Mouse (Mus musculus): ENCODE measurements around the gene Rbm44. TPM values are rescaled to one million over a fixed set of nuclear protein-coding genes. Genes with fewer than 3 reads are reported as not detected.
A peak's percentile ranks its signal among the peaks of the same experiment; 100 is the strongest.

The Rbm44 gene
- polyA plus RNA-seq, 1 experiment from 2014 or later = 1.3 TPM

DNA sequence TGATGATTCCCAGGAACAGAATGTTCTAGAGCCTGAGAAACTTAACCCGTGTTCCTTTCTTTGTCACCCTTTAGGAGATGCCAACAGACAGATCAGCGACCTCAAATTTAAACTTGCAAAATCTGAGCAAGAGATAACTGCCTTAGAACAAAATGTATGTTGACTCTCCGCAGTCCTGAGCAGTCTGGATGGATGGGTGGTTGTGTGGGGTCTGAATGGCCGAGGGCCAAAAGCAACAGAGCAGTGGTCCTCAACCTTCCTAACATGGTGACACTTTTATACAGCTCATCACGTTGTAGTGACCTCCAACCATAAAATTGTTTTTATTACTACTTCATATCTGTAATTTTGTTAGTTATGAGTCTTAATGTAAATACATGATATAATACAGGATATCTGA, 21.9 kb upstream of the Rbm44 start:
- Histone ChIP-seq H3K27ac (no peak overlapping the region), H3K36me3 (peaks cover 84% of the 10 kb centered on the region), H3K4me3 (no peak overlapping the region), H3K9me3 (0 out of 2 replicates have a peak, but pooled peaks cover 2% of the 10 kb centered on the region), H3K27me3 (ENCODE audit: insufficient read depth, poor library complexity, severe bottlenecking) (no peaks in the 10 kb centered on the region), H3K4me1 (no peaks in the 10 kb centered on the region)
- DNase-seq (ENCODE audit: low spot score) = no peak
- 91% methylated on average over 5 of the region's 5 CpGs for WGBS

DNA sequence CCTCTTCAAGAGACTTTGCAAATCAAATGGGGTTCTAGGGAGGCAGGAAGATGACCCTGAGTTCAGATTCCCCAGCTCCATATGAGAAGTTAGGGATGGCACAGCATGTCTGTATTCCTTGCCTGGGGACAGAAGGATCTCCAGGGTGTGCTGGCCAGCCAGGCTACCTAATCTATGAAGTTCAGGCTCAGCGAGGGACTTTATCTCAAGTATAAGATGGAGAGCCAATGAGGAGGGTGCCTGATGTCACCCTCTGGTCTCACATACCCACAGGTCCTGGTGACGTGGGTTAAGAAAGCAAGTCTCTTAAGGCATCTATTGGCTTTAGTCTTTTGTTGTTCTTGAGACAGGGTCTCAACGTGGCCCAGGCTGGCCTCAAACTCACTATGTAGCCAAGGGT, 21.4 kb upstream of the Rbm44 start:
- no peak overlapping the region for H3K27ac ChIP-seq

GRCm38 (mm10) chr1:91128849-91129248, 16.0 kb upstream of the Rbm44 start:
- H3K36me3 ChIP-seq = peaks cover 58% of the 10 kb centered on the region
- no peaks in the 10 kb centered on the region for H3K27me3 ChIP-seq (ENCODE audit: insufficient read depth, poor library complexity, severe bottlenecking)
- no peak overlapping the region for H3K27ac ChIP-seq
- H3K9me3 ChIP-seq = 0 out of 2 replicates have a peak, but pooled peaks cover 8% of the 10 kb centered on the region
- H3K4me1 ChIP-seq = no peaks in the 10 kb centered on the region
- no peak for DNase-seq (ENCODE audit: low spot score)
- no peak overlapping the region for H3K4me3 ChIP-seq
- WGBS = 80% methylated on average over 4 of the region's 4 CpGs

More for the DNA sequence above, 21.4 kb upstream of the Rbm44 start:
- no peak for DNase-seq (ENCODE audit: low spot score)
- Histone ChIP-seq H3K9me3 (0 out of 2 replicates have a peak, but pooled peaks cover 6% of the 10 kb centered on the region), H3K4me1 (no peaks in the 10 kb centered on the region), H3K4me3 (no peak overlapping the region), H3K27me3 (ENCODE audit: insufficient read depth, poor library complexity, severe bottlenecking) (no peaks in the 10 kb centered on the region), H3K36me3 (peaks cover 89% of the 10 kb centered on the region)
- 81% methylated on average over 3 of the region's 3 CpGs for WGBS

DNA sequence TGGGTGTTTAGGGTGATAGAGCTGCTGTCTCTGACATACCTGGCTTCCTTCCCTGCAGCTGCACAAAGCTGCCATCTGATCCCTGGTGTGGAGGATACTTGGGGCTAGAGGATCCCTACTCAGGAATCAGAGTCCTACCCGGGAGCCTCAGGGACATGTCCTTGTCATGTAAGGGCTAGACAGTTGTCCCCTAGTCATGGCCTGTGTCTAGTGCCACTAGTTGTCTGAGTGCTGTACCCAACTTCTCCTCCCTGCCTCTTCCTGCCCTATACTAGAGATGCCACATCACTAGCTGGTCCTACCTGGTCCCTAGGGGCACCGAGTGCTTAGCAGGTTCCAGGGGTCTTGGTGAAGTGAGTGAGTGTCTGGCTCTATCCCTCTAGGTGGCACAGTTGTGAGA, 7.9 kb upstream of the Rbm44 start:
- H3K9me3 ChIP-seq = no peaks in the 10 kb centered on the region
- peak; percentile 52 for DNase-seq (ENCODE audit: low spot score)
- H3K27ac ChIP-seq = no peak overlapping the region
- no peaks in the 10 kb centered on the region for H3K4me1 ChIP-seq
- 69% methylated on average over 2 of the region's 2 CpGs for WGBS
- H3K36me3 ChIP-seq = no peaks in the 10 kb centered on the region
- no peak overlapping the region for H3K4me3 ChIP-seq
- no peaks in the 10 kb centered on the region for H3K27me3 ChIP-seq (ENCODE audit: insufficient read depth, poor library complexity, severe bottlenecking)

DNA sequence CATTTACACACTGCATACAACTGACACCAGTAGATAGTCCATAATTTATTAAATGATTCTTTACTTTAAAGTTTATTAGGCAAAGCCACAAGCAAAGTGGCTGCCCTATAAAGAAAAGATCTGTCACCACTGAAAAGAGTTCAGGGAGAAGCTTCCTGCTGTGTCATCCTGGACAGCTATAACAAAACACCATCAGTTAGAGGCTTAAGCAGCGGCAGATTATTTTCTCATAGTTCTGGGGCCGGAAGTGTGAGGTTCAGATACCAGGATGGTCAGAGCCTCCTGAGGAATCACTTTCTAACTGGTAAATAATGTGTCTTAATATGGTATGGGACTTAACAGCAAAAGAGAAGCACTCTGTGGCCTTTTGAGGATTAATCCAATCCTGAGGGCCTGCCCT, 6.6 kb downstream of the Rbm44 start:
- 66% methylated on average over 2 of the region's 2 CpGs for WGBS

DNA sequence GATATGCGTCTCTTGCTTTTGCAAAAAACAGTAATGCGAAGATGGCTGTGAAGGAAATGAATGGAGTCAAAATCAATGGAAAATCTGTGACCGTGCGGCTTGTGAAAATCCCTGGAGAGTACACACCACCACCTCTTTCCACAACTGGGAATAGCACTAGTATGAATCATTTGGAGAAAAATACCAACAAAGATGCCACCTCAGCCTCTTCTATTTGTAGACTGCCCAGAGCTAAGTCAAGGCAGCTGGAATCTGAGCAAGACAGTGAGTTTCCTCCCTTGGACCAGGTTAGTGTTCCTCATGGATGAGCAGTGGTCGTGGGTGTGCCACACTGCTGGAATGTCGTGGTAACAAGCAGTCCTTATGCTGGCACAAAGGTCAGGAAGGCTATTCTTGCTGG, 21.9 kb downstream of the Rbm44 start:
- Histone ChIP-seq H3K27ac (no peak overlapping the region), H3K4me3 (no peak overlapping the region), H3K36me3 (0 out of 2 replicates have a peak, but pooled peaks cover under 1% of the 10 kb centered on the region), H3K9me3 (no peaks in the 10 kb centered on the region), H3K27me3 (ENCODE audit: insufficient read depth, poor library complexity, severe bottlenecking) (no peaks in the 10 kb centered on the region), H3K4me1 (peaks cover 14% of the 10 kb centered on the region)
- WGBS = 83% methylated on average over 6 of the region's 6 CpGs
- DNase-seq (ENCODE audit: low spot score) = no peak

More for the DNA sequence above, 6.6 kb downstream of the Rbm44 start:
- H3K4me3 ChIP-seq = no peak overlapping the region
- no peak overlapping the region for H3K27ac ChIP-seq
- no peak for DNase-seq (ENCODE audit: low spot score)
- no peaks in the 10 kb centered on the region for H3K27me3 ChIP-seq (ENCODE audit: insufficient read depth, poor library complexity, severe bottlenecking)
- no peaks in the 10 kb centered on the region for H3K9me3 ChIP-seq
- no peaks in the 10 kb centered on the region for H3K36me3 ChIP-seq
- no peaks in the 10 kb centered on the region for H3K4me1 ChIP-seq

DNA sequence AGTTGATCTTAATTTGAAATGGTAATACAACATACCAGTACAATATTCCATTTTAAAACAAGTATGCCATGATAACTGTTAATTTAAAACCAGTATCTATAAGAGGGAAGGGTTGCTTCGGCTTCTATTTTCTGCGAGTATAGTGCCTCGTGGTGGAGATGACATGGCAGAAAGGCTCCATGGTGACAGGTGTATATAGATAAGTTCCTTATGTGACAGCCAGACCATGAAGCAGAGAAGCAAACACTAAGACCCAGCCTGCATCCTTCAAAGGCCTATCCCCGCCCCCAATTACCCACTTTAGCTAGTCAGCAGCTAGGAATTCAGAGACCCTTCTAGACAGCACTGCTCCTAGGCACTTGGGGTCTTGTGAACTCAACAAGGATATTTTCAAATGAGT, 24.3 kb downstream of the Rbm44 start:
- Histone ChIP-seq H3K4me3 (no peak overlapping the region), H3K36me3 (0 out of 2 replicates have a peak, but pooled peaks cover 5% of the 10 kb centered on the region), H3K27me3 (ENCODE audit: insufficient read depth, poor library complexity, severe bottlenecking) (no peaks in the 10 kb centered on the region), H3K27ac (no peak overlapping the region), H3K4me1 (peaks cover 14% of the 10 kb centered on the region), H3K9me3 (no peaks in the 10 kb centered on the region)
- 52% methylated on average over 4 of the region's 4 CpGs for WGBS
- DNase-seq (ENCODE audit: low spot score) = no peak

GRCm38 (mm10) chr1:91174796-91175195, 29.9 kb downstream of the Rbm44 start:
- H3K27me3 ChIP-seq (ENCODE audit: insufficient read depth, poor library complexity, severe bottlenecking) = peaks cover 6% of the 10 kb centered on the region
- no peak overlapping the region for H3K27ac ChIP-seq
- H3K9me3 ChIP-seq = no peaks in the 10 kb centered on the region
- H3K4me1 ChIP-seq = peaks cover 15% of the 10 kb centered on the region
- no peak overlapping the region for H3K4me3 ChIP-seq
- WGBS = 89% methylated on average over 5 of the region's 5 CpGs
- H3K36me3 ChIP-seq = 0 out of 2 replicates have a peak, but pooled peaks cover 5% of the 10 kb centered on the region
- DNase-seq (ENCODE audit: low spot score) = no peak

DNA sequence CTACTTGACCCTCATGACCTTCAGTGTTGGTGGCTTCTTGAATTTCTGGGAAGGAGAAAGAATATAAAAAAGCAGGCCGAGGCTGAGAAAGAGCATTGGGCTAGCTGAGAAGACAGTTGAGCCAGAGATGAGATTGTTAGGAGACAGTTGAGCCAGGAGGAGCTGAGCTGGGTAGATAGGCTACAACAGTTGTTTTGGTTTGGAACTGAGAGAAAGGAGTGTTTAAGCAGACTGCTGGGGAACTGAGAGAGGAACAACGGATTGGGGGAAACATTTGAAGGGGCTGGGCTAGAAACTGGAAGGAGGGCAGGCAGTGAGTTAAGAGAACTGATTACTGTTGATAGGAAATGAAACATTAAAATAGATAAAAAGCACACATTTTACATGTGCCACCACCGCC, 31.1 kb downstream of the Rbm44 start:
- H3K27me3 ChIP-seq (ENCODE audit: insufficient read depth, poor library complexity, severe bottlenecking) = peaks cover 18% of the 10 kb centered on the region
- H3K9me3 ChIP-seq = no peaks in the 10 kb centered on the region
- 72% methylated on average over 3 of the region's 3 CpGs for WGBS
- H3K36me3 ChIP-seq = 0 out of 2 replicates have a peak, but pooled peaks cover 5% of the 10 kb centered on the region
- DNase-seq (ENCODE audit: low spot score) = no peak
- peaks cover 27% of the 10 kb centered on the region for H3K4me1 ChIP-seq
- H3K27ac ChIP-seq = no peak overlapping the region
- H3K4me3 ChIP-seq = no peak overlapping the region

DNA sequence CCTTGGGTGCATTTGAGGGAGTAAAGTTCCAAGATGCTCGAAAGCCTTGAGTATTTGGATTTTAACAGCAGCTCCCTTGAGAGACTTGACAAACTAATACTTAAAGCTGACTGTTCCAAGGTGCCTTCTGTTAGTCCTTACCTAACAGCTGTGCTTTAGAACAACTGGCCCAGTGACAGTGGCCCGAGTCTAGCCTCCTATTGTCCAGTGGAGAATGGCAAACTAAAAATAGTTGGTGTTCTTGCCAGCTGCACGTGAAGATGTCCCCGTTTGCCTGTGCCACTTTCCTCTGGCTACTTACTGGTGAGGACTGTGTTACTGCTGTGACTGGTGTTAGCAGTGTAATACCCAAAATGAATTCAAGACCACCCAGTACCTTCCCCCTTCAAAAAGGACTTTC, 32.0 kb downstream of the Rbm44 start:
- WGBS = 51% methylated on average over 4 of the region's 4 CpGs
- peaks cover 18% of the 10 kb centered on the region for H3K27me3 ChIP-seq (ENCODE audit: insufficient read depth, poor library complexity, severe bottlenecking)
- no peak overlapping the region for H3K27ac ChIP-seq
- peaks cover 35% of the 10 kb centered on the region for H3K4me1 ChIP-seq
- DNase-seq (ENCODE audit: low spot score) = no peak
- no peak overlapping the region for H3K4me3 ChIP-seq
- H3K36me3 ChIP-seq = 0 out of 2 replicates have a peak, but pooled peaks cover 4% of the 10 kb centered on the region
- no peaks in the 10 kb centered on the region for H3K9me3 ChIP-seq

- no peaks in the 10 kb centered on the region for H3K9me3 ChIP-seq
- peaks cover 18% of the 10 kb centered on the region for H3K27me3 ChIP-seq (ENCODE audit: insufficient read depth, poor library complexity, severe bottlenecking)
- WGBS = 28% methylated on average over 5 of the region's 5 CpGs
Measured at GRCm38 (mm10) chr1:91179086-91179485, 34.2 kb downstream of the Rbm44 start.

DNA sequence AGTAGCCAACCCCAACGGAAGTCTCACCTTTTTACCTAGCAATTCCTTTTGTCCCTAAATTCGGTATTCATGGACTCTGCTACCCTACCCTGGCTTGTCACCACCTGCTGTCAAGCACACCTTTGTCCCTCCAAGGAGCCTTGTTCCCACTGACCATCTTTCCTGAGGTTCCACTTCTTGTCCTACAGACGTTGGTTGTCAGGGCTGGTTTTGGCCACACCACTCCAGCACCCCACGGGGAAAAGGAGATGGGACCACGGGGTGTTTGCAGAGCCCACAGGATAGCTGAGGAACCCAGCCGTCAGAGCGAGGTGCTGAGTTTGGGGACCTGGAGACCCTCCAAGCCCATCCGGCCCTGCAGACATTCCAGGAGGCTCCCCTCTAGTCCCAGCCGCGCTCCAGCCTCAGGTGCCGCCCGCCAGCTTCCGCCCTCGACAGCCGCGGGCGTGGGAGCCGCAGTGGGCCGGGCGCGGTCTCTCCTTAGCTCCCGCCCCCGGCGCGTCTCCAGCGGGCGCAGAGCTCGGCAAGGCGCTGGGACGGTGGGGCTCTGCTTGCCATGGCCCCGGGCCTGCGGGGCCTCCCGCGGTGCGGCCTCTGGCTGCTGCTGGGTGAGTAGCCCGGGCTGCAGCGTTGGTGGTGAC, 34.8 kb downstream of the Rbm44 start, which contains the start of gene Ramp1:
Ramp1 (plus strand) TSS at position 290 of the 641 bp plus-strand sequence.
- no peaks in the 10 kb centered on the region for H3K9me3 ChIP-seq
- H3K4me1 ChIP-seq = peaks cover 47% of the 10 kb centered on the region
- WGBS = 3% methylated on average over 37 of the region's 37 CpGs
- H3K4me3 ChIP-seq = peak within 1 kb of the TSS; percentile 66
- no peaks in the 10 kb centered on the region for H3K36me3 ChIP-seq
- DNase-seq (ENCODE audit: low spot score) = peak; percentile 72
- H3K27ac ChIP-seq = peak within 1 kb of the TSS; percentile 86
- H3K27me3 ChIP-seq (ENCODE audit: insufficient read depth, poor library complexity, severe bottlenecking) = peaks cover 18% of the 10 kb centered on the region

More at GRCm38 (mm10) chr1:91179086-91179485, 34.2 kb downstream of the Rbm44 start:
- Histone ChIP-seq H3K36me3 (no peaks in the 10 kb centered on the region), H3K4me1 (peaks cover 47% of the 10 kb centered on the region), H3K27ac (0 out of 2 replicates have a peak overlapping the region, but pooled peaks have one; percentile 86), H3K4me3 (peak overlapping the region; percentile 66; the same call in 1 of the 2 replicates)
- DNase-seq (ENCODE audit: low spot score) = peak; percentile 85

DNA sequence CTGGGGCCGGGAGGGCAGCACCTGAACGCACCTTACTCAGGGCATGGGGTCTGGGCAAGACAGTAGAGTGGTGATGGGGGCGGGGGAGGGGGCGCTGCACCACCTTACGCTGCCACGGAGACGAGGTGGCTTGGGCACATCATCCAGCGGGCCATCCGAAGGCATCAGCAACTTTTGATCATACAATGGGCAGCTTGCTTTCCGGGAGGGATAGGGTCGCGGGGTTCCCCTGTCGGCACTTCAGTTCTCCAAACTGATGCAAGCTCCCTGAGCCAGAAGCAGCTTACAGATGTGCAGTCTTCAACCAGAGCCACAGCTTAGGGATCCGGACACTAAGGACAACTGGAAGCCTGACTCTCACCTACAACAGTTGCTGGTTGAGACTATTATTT, 35.3 kb downstream of the Rbm44 start:
- DNase-seq (ENCODE audit: low spot score) = no peak
- H3K27me3 ChIP-seq (ENCODE audit: insufficient read depth, poor library complexity, severe bottlenecking) = peaks cover 18% of the 10 kb centered on the region
- no peaks in the 10 kb centered on the region for H3K9me3 ChIP-seq
- peak overlapping the region; percentile 66 for H3K4me3 ChIP-seq
- H3K4me1 ChIP-seq = peaks cover 47% of the 10 kb centered on the region
- WGBS = 9% methylated on average over 14 of the region's 14 CpGs
- H3K27ac ChIP-seq = peak overlapping the region; percentile 86
- no peaks in the 10 kb centered on the region for H3K36me3 ChIP-seq
